In the genomic region with DNA sequence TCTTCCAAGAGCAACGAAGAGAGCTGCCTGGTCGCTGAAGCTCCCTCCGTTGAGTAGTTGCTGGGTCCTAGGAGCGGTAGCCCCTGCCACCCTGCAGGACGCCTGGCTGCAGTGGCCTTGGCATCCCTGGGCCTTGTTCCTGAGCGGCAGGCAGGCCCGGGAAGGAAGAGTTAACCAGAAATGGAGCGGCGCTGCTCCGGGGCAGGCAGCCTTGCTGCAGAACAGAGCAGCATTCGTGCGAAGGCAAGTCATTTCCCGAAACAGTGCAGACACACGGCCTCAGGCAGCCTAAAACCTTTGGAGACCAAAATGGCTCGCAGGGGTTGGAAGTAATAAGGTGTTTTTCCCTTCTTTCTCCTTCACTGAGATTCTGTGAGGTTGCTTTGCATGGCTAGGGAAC, we compare ENCODE assay signal across 9 mouse cellular contexts. TPM values are rescaled to one million over a fixed set of nuclear protein-coding genes. Genes with fewer than 3 reads are reported as not detected.
DNase-seq lines count a peak whose midpoint lies in the region; ATAC-seq and TF ChIP-seq lines count a peak whose summit lies in the region.
"Had no signal": no experiment of that assay in that cellular context is flagged by ENCODE, and none has a peak within 500 bp of the region (broad histone marks: within the 10 kb centered on the region; RNA-seq: fewer than 3 reads in every experiment).

No protein-coding gene starts in this region.

- DNase-seq in adrenal gland, postnatal 14 days, result peak; percentile 20
- DNase-seq in adrenal gland, postnatal 36 days, result no peak
- DNase-seq in layer of hippocampus, postnatal 25 days (ENCODE audit: extremely low spot score in 1 of 2, low spot score in 1 of 2), result peak; percentile 11 to 15
- DNase-seq in layer of hippocampus, adult 9-10 months (ENCODE audit: low spot score), result no peak
- DNase-seq in hindbrain, postnatal 0 days (ENCODE audit: low spot score), result peak; percentile 61
- DNase-seq in lung, adult 2 months, result no peak

- 0 out of 2 replicates have a peak overlapping the region, but pooled peaks have one; percentile 2 for H3K4me3 ChIP-seq in hindbrain, postnatal 0 days (ENCODE audit: low read length)
- 0 out of 2 replicates have a peak overlapping the region, but pooled peaks have one; percentile 1 for H3K4me3 ChIP-seq in neural tube, embryonic 13.5 days
- H3K4me3 ChIP-seq in lung, adult 2 months (replicated peaks; ENCODE audit: extremely low read depth, low read depth, low read length), result no peak overlapping the region
- H3K4me3 ChIP-seq: myocyte had no signal

- peak; percentile 60 for ATAC-seq in hindbrain, postnatal 0 days
- peak; percentile 36 for ATAC-seq in neural tube, embryonic 13.5 days (ENCODE audit: low read depth)
- ATAC-seq in megakaryocyte progenitor cell, adult 5-6 weeks (replicated peaks; ENCODE audit: poor library complexity), result no peak

- no peaks in the 10 kb centered on the region for H3K9me3 ChIP-seq in hindbrain, postnatal 0 days (ENCODE audit: low read length)
- no peaks in the 10 kb centered on the region for H3K9me3 ChIP-seq in neural tube, embryonic 13.5 days

- H3K4me2 ChIP-seq in hindbrain, postnatal 0 days (ENCODE audit: low read depth, low read length), result peak overlapping the region; percentile 46
- peak overlapping the region; percentile 35 for H3K4me2 ChIP-seq in neural tube, embryonic 13.5 days

- WGBS in hindbrain, postnatal 0 days, result 13% methylated on average over 15 of the region's 15 CpGs
- 26% methylated on average over 15 of the region's 15 CpGs for WGBS in neural tube, embryonic 13.5 days
- WGBS in lung, adult 2 months, result 39% methylated on average over 15 of the region's 15 CpGs

- no peak for TF ChIP-seq CTCF in hindbrain, postnatal 0 days (IDR thresholded peaks at IDR 0.05; ENCODE audit: low read depth)
- no peak for TF ChIP-seq CTCF in lung, adult 2 months (IDR thresholded peaks at IDR 0.05; ENCODE audit: insufficient read depth, low read length)

- H3K4me1 ChIP-seq in hindbrain, postnatal 0 days (ENCODE audit: insufficient read depth, low read length), result peaks cover 9% of the 10 kb centered on the region
- peaks cover 46% of the 10 kb centered on the region for H3K4me1 ChIP-seq in neural tube, embryonic 13.5 days (replicated peaks)
- no peaks in the 10 kb centered on the region for H3K4me1 ChIP-seq in lung, adult 2 months (ENCODE audit: control insufficient read depth, insufficient read depth, low read length)

- H3K27me3 ChIP-seq in hindbrain, postnatal 0 days (ENCODE audit: insufficient read depth, low read length), result no peaks in the 10 kb centered on the region
- no peaks in the 10 kb centered on the region for H3K27me3 ChIP-seq in neural tube, embryonic 13.5 days

- peak overlapping the region; percentile 45 for H3K9ac ChIP-seq in hindbrain, postnatal 0 days (replicated peaks; ENCODE audit: low read length)
- peak overlapping the region; percentile 39; the same call in 1 of the 2 replicates for H3K9ac ChIP-seq in neural tube, embryonic 13.5 days

- H3K36me3 ChIP-seq in hindbrain, postnatal 0 days (ENCODE audit: insufficient read depth, low read length), result no peaks in the 10 kb centered on the region
- no peaks in the 10 kb centered on the region for H3K36me3 ChIP-seq in neural tube, embryonic 13.5 days

- no peak for TF ChIP-seq POLR2A in lung, adult 2 months (IDR thresholded peaks at IDR 0.05; ENCODE audit: borderline replicate concordance, extremely low read depth, low read depth, low read length)

- H3K27ac ChIP-seq in hindbrain, postnatal 0 days, result peak overlapping the region; percentile 63
- peak overlapping the region; percentile 78 for H3K27ac ChIP-seq in neural tube, embryonic 13.5 days (replicated peaks)

RNA-seq across cellular contexts. Expression of a gene that starts 50.5 kb away (rescaled TPM):
- 14.5 and 20.5 TPM in 2 replicates for total RNA-seq in adrenal gland, postnatal 14 days (2021)
- 10 to 100 TPM in 1 of 2 experiments, 1 to 10 TPM in 1; 9.0 to 11.3 TPM for total RNA-seq in adrenal gland, postnatal 36 days (2021)
- 10 to 100 TPM; 14.8 to 17.0 TPM for total RNA-seq in layer of hippocampus, postnatal 25 days (2021)
- 58.7 and 59.7 TPM in 2 replicates for total RNA-seq in hindbrain, postnatal 0 days (2014; rRNA removed)
- 12.6 and 13.2 TPM in 2 replicates for polyA plus RNA-seq in hindbrain, postnatal 0 days (2015; fragmentation: Nextera tagmentation; extraction: Ambion mirVana)
- polyA plus RNA-seq in neural tube, embryonic 13.5 days (2015; fragmentation: Nextera tagmentation; extraction: Ambion mirVana), result 38.3 and 39.6 TPM in 2 replicates
- 25.1 and 27.5 TPM in 2 replicates for polyA plus RNA-seq in lung, adult 2 months (2012; rRNA removed)
- 0.22 TPM in 1 of 2 replicates, not detected in the other for total RNA-seq in megakaryocyte progenitor cell, adult 5-6 weeks (2015)
- total RNA-seq in megakaryocyte progenitor cell, adult 5-6 weeks (2017), result not detected in 2 replicates

Comparison
In these comparisons a context has a peak if more than half of its experiments do, and no peak if none do; other contexts are left out.
1. DNase-seq: peak in adrenal gland, postnatal 14 days (single experiment), layer of hippocampus, postnatal 25 days (2 of 2) and hindbrain, postnatal 0 days (single experiment); none in adrenal gland, postnatal 36 days (0 of 2), layer of hippocampus, adult 9-10 months (single experiment) and lung, adult 2 months (single experiment).
2. RNA of a gene that starts 50.5 kb away (total RNA-seq): 58.7 to 59.7 TPM in hindbrain, postnatal 0 days, 14.8 to 17.0 TPM in layer of hippocampus, postnatal 25 days, 14.5 to 20.5 TPM in adrenal gland, postnatal 14 days and 9.0 to 11.3 TPM in adrenal gland, postnatal 36 days; 0.22 TPM in megakaryocyte progenitor cell, adult 5-6 weeks; every median in the first group is over 4 times any median in the second.